Mouse (Mus musculus) liver, adult (tissue): ENCODE results near the gene Txndc16.

ENCODE experiments used
- GATA4 ChIP-seq: IDR thresholded peaks from 2 replicates; pipeline ENCODE4 v1.6.1; 2014; ENCODE audit warnings: mild to moderate bottlenecking, low read length; ENCODE audit not compliant: insufficient replicate concordance

Gene Txndc16

GRCm38 (mm10) chr14:45085651-45086425 lies 134.3 kb downstream of the Txndc16 start:
- no peak for TF ChIP-seq GATA4

GRCm38 (mm10) chr14:45084656-45085280 lies 135.4 kb downstream of the Txndc16 start:
- no peak for TF ChIP-seq GATA4

- TF ChIP-seq GATA4: no peak
Observed at GRCm38 (mm10) chr14:45083540-45083939, 136.6 kb downstream of the Txndc16 start.
